Mouse (Mus musculus): Measurements from ENCODE around the gene Ltb. TPM values are rescaled to one million over a fixed set of nuclear protein-coding genes. Genes with fewer than 3 reads are reported as not detected.

The Ltb gene
- total and polyA plus RNA-seq, 3 experiments: 0.78 to 1.2 TPM; not detected in 1

- DNase-seq (ENCODE audit: low spot score) (no peak), ATAC-seq (ENCODE audit: extremely low read depth, insufficient number of reproducible peaks, low FRiP score, poor library complexity, severe bottlenecking) (no peak)
- H3K4me3 ChIP-seq (ENCODE audit: low read depth, low read length): no peak overlapping the region
- no peaks in the 10 kb centered on the region for H3K9me3 ChIP-seq (replicated peaks)
- no peaks in the 10 kb centered on the region for H3K36me3 ChIP-seq (replicated peaks)
- no peak for TF ChIP-seq GATA1 (IDR thresholded peaks at IDR 0.05; ENCODE audit: borderline replicate concordance, low read length)
- no peak for TF ChIP-seq POLR2AphosphoS5 (IDR thresholded peaks at IDR 0.05; ENCODE audit: insufficient replicate concordance, low read depth, low read length)
- no peak for TF ChIP-seq GATA2 (IDR thresholded peaks at IDR 0.05; ENCODE audit: borderline replicate concordance, low read depth, low read length)
- TF ChIP-seq TAL1 (conservative IDR thresholded peaks at IDR 0.05; ENCODE audit: low read depth, low read length): no peak
- peaks cover 10% of the 10 kb centered on the region for H3K4me1 ChIP-seq (ENCODE audit: insufficient read depth, low read depth, low read length)
- peaks cover 66% of the 10 kb centered on the region for H3K27me3 ChIP-seq (ENCODE audit: insufficient read depth, low read length)
Measured at GRCm38 (mm10) chr17:35209785-35210535, 15.7 kb downstream of the Ltb start.

- no peak for DNase-seq (ENCODE audit: low spot score)
- Histone ChIP-seq H3K4me1 (ENCODE audit: insufficient read depth, low read depth, low read length) (peaks cover 10% of the 10 kb centered on the region), H3K4me3 (ENCODE audit: low read depth, low read length) (no peak overlapping the region), H3K27me3 (ENCODE audit: insufficient read depth, low read length) (peaks cover 64% of the 10 kb centered on the region), H3K9me3 (replicated peaks) (no peaks in the 10 kb centered on the region), H3K36me3 (replicated peaks) (no peaks in the 10 kb centered on the region)
- no peak for ATAC-seq (ENCODE audit: extremely low read depth, insufficient number of reproducible peaks, low FRiP score, poor library complexity, severe bottlenecking)
- TF ChIP-seq CTCF (IDR thresholded peaks at IDR 0.05; ENCODE audit: low read depth, low read length) (no peak), TAL1 (conservative IDR thresholded peaks at IDR 0.05; ENCODE audit: low read depth, low read length) (no peak), GATA1 (IDR thresholded peaks at IDR 0.05; ENCODE audit: borderline replicate concordance, low read length) (no peak), POLR2AphosphoS5 (IDR thresholded peaks at IDR 0.05; ENCODE audit: insufficient replicate concordance, low read depth, low read length) (no peak), GATA2 (IDR thresholded peaks at IDR 0.05; ENCODE audit: borderline replicate concordance, low read depth, low read length) (no peak)
Measured at GRCm38 (mm10) chr17:35210593-35210992, 16.4 kb downstream of the Ltb start.

- no peak for TF ChIP-seq GATA1 (IDR thresholded peaks at IDR 0.05; ENCODE audit: borderline replicate concordance, low read length)
- TF ChIP-seq TAL1 (conservative IDR thresholded peaks at IDR 0.05; ENCODE audit: low read depth, low read length): no peak
- DNase-seq (ENCODE audit: low spot score) (no peak), ATAC-seq (ENCODE audit: extremely low read depth, insufficient number of reproducible peaks, low FRiP score, poor library complexity, severe bottlenecking) (no peak)
- H3K27me3 ChIP-seq (ENCODE audit: insufficient read depth, low read length): peaks cover 51% of the 10 kb centered on the region
- peaks cover 3% of the 10 kb centered on the region for H3K36me3 ChIP-seq (replicated peaks)
- H3K4me1 ChIP-seq (ENCODE audit: insufficient read depth, low read depth, low read length): peaks cover 8% of the 10 kb centered on the region
- H3K4me3 ChIP-seq (ENCODE audit: low read depth, low read length): no peak overlapping the region
- H3K9me3 ChIP-seq (replicated peaks): no peaks in the 10 kb centered on the region
Measured at GRCm38 (mm10) chr17:35213071-35213470, 18.8 kb downstream of the Ltb start.

GRCm38 (mm10) chr17:35218516-35219193, 24.4 kb downstream of the Ltb start:
- ATAC-seq (ENCODE audit: extremely low read depth, insufficient number of reproducible peaks, low FRiP score, poor library complexity, severe bottlenecking) (no peak), DNase-seq (ENCODE audit: low spot score) (no peak)
- H3K4me3 ChIP-seq (ENCODE audit: low read depth, low read length): no peak overlapping the region
- H3K4me1 ChIP-seq (ENCODE audit: insufficient read depth, low read depth, low read length): peaks cover 32% of the 10 kb centered on the region
- H3K9me3 ChIP-seq (replicated peaks): no peaks in the 10 kb centered on the region
- TF ChIP-seq GATA1 (IDR thresholded peaks at IDR 0.05; ENCODE audit: borderline replicate concordance, low read length) (no peak), POLR2AphosphoS5 (IDR thresholded peaks at IDR 0.05; ENCODE audit: insufficient replicate concordance, low read depth, low read length) (no peak), CTCF (IDR thresholded peaks at IDR 0.05; ENCODE audit: low read depth, low read length) (no peak), TAL1 (conservative IDR thresholded peaks at IDR 0.05; ENCODE audit: low read depth, low read length) (no peak), GATA2 (IDR thresholded peaks at IDR 0.05; ENCODE audit: borderline replicate concordance, low read depth, low read length) (no peak)
- peaks cover 13% of the 10 kb centered on the region for H3K27me3 ChIP-seq (ENCODE audit: insufficient read depth, low read length)
- peaks cover 55% of the 10 kb centered on the region for H3K36me3 ChIP-seq (replicated peaks)

- no peak for DNase-seq (ENCODE audit: low spot score)
- Histone ChIP-seq H3K36me3 (replicated peaks) (peaks cover 62% of the 10 kb centered on the region), H3K27me3 (ENCODE audit: insufficient read depth, low read length) (peaks cover 5% of the 10 kb centered on the region), H3K9me3 (replicated peaks) (no peaks in the 10 kb centered on the region), H3K4me3 (ENCODE audit: low read depth, low read length) (no peak overlapping the region), H3K4me1 (ENCODE audit: insufficient read depth, low read depth, low read length) (peaks cover 32% of the 10 kb centered on the region)
- TF ChIP-seq TAL1 (conservative IDR thresholded peaks at IDR 0.05; ENCODE audit: low read depth, low read length): no peak
- no peak for TF ChIP-seq CTCF (IDR thresholded peaks at IDR 0.05; ENCODE audit: low read depth, low read length)
- TF ChIP-seq GATA2 (IDR thresholded peaks at IDR 0.05; ENCODE audit: borderline replicate concordance, low read depth, low read length): no peak
- ATAC-seq (ENCODE audit: extremely low read depth, insufficient number of reproducible peaks, low FRiP score, poor library complexity, severe bottlenecking): no peak
Measured at GRCm38 (mm10) chr17:35219601-35220041, 25.4 kb downstream of the Ltb start.

- peaks cover 32% of the 10 kb centered on the region for H3K4me1 ChIP-seq (ENCODE audit: insufficient read depth, low read depth, low read length)
- no peaks in the 10 kb centered on the region for H3K9me3 ChIP-seq (replicated peaks)
- no peak within 1 kb of the TSS for H3K4me3 ChIP-seq (ENCODE audit: low read depth, low read length)
- H3K36me3 ChIP-seq (replicated peaks): peaks cover 69% of the 10 kb centered on the region
- no peak for ATAC-seq (ENCODE audit: extremely low read depth, insufficient number of reproducible peaks, low FRiP score, poor library complexity, severe bottlenecking)
- peaks cover 2% of the 10 kb centered on the region; the same call in 1 of the 2 replicates for H3K27me3 ChIP-seq (ENCODE audit: insufficient read depth, low read length)
- no peak for DNase-seq (ENCODE audit: low spot score)
- TF ChIP-seq GATA1 (IDR thresholded peaks at IDR 0.05; ENCODE audit: borderline replicate concordance, low read length) (no peak), CTCF (IDR thresholded peaks at IDR 0.05; ENCODE audit: low read depth, low read length) (no peak), POLR2AphosphoS5 (IDR thresholded peaks at IDR 0.05; ENCODE audit: insufficient replicate concordance, low read depth, low read length) (no peak), TAL1 (conservative IDR thresholded peaks at IDR 0.05; ENCODE audit: low read depth, low read length) (no peak), GATA2 (IDR thresholded peaks at IDR 0.05; ENCODE audit: borderline replicate concordance, low read depth, low read length) (no peak)
Measured at GRCm38 (mm10) chr17:35220156-35220952, 26.1 kb downstream of the Ltb start, which contains the start of gene Gm16181. Gene Gm16181, plus strand, starts transcription at chr17:35220834.
